Mouse (Mus musculus) midbrain, embryonic 11.5 days (tissue): Measurements from ENCODE around the gene Robo2. TPM values are rescaled to one million over a fixed set of nuclear protein-coding genes. Genes with fewer than 3 reads are reported as not detected.
"Not testable (repeated sequence)": the region's sequence is repeated elsewhere in the genome, so short reads cannot be mapped to it uniquely, and the experiment has no call there.

ENCODE experiments used
- ATAC-seq: fragments of 200-750 bp; cut with Nextera tagmentation; 2 replicates; pipeline ENCODE4 v1.8.0; 2017; ENCODE audit warnings: moderate TSS enrichment, moderate library complexity; ENCODE audit not compliant: low FRiP score
- DNase-seq: peaks from one replicate; pipeline ENCODE4 v3.0.0; 2015; ENCODE audit warnings: low spot score; ENCODE audit errors: missing footprints
- H3K27ac ChIP-seq: fragments of 300-500 bp; sonication (generic); 2 replicates; pipeline ENCODE4 v1.5.1; 2014; ENCODE audit warnings: low read depth, low read length
- H3K27me3 ChIP-seq: fragments of 300-500 bp; sonication (generic); 2 replicates; pipeline ENCODE4 v1.6.1; 2014; ENCODE audit warnings: mild to moderate bottlenecking, low read length, moderate library complexity, mixed read lengths; ENCODE audit not compliant: control insufficient read depth, insufficient read depth
- H3K36me3 ChIP-seq: fragments of 300-500 bp; sonication (generic); 2 replicates; pipeline ENCODE4 v1.6.1; 2014; ENCODE audit warnings: mild to moderate bottlenecking, low read length, moderate library complexity, mixed read lengths; ENCODE audit not compliant: control insufficient read depth, insufficient read depth
- H3K4me1 ChIP-seq: fragments of 300-500 bp; sonication (generic); 2 replicates; pipeline ENCODE4 v1.6.1; 2014; ENCODE audit warnings: low read length; ENCODE audit not compliant: control insufficient read depth, insufficient read depth
- H3K4me2 ChIP-seq: fragments of 300-500 bp; sonication (generic); 2 replicates; pipeline ENCODE4 v1.6.1; 2014; ENCODE audit warnings: mild to moderate bottlenecking, moderate library complexity
- H3K4me3 ChIP-seq: fragments of 300-500 bp; sonication (generic); 2 replicates; pipeline ENCODE4 v1.5.1; 2014; ENCODE audit warnings: low read depth, low read length
- H3K9ac ChIP-seq: fragments of 300-500 bp; sonication (generic); 2 replicates; pipeline ENCODE4 v1.6.1; 2014; ENCODE audit warnings: low read length
- H3K9me3 ChIP-seq: fragments of 300-500 bp; sonication (generic); 2 replicates; pipeline ENCODE4 v1.6.1; 2016; ENCODE audit warnings: low read length; ENCODE audit not compliant: control insufficient read depth
- WGBS: fragments of 180-500 bp; shearing (Covaris S2); extraction: QIAGEN DNeasy Blood & Tissue Kit; methylation state at CpG from one replicate; pipeline ENCODE4 v1.1.7; 2014; 5-methylcytosine and 5-hydroxymethylcytosine counted together
- polyA plus RNA-seq: library from polyadenylated mRNA; unstranded; fragments of >200 nt; fragmentation: Nextera tagmentation; extraction: Ambion mirVana; gene quantifications from 2 replicates; pipeline ENCODE4 v1.2.1, GENCODE M21; 2014

Robo2 gene
- polyA plus RNA-seq, 1 experiment from 2014 or later, result 19.8 TPM

DNA sequence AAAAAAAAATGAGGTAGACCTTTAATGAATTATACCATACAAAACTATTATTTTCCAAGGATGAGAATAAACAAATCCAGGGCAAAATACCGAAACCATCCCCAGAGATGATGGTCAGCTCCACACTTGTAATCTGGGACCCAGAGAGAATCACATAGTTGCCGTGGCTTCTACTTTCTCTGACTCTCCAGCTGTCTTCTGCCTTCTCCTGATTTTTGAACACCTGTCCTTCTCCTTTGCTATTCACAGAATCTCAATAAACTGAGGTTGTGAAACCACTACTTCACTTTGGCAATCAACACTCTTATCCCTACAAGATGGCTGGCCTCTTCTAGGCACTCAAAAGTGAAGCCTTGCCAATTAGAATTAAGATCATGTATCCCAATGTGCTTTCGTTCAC is 252.4 kb downstream of the Robo2 start:
- no peak overlapping the region for H3K27ac ChIP-seq
- H3K4me3 ChIP-seq, result no peak overlapping the region
- no peaks in the 10 kb centered on the region for H3K4me1 ChIP-seq
- ATAC-seq (no peak), DNase-seq (no peak)
- no peak overlapping the region for H3K4me2 ChIP-seq
- H3K9ac ChIP-seq, result no peak overlapping the region
- H3K27me3 ChIP-seq, result no peaks in the 10 kb centered on the region
- H3K36me3 ChIP-seq, result no peaks in the 10 kb centered on the region
- 86% methylated on average over 3 of the region's 3 CpGs for WGBS
- H3K9me3 ChIP-seq, result no peaks in the 10 kb centered on the region

DNA sequence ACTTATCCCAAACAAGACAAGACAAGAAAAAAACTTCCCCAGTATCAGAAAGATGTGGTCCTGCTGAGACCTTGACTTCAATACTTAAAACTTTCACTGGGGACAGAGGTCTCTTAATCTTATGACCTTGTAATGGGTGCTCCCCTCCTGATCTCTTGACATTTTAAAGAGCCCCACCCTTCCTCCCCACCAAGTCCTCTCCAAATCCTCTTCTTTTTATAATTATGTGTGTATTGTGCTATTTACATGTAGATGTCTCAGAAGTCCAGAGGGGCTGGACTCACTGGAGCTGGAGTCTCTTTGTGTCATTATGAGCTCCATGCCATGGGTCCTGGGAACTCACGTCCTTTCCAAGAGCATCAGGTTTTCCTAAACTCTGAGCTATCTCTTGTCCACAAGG is 275.4 kb downstream of the Robo2 start:
- H3K27me3 ChIP-seq, result no peaks in the 10 kb centered on the region
- 75% methylated on average over 1 of the region's 1 CpGs for WGBS

DNA sequence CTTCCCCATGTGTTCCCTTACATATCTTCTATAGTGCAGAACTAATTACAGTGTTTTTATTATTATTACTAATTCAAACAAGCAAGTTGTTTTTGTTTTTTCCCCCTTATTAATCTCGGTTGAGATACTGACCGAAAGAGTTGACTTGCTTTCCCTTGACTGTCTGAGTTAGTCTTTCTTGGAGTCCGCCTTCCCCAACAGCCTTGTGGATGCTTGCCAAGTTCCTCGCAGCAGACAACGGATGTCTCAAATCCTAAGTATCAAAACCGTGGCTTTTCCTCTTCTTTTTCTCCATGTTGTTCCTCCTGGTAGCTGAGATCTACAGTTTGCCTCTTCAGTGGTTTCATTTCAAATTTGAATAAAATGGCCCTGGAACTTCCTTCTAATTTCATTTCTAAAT is 278.8 kb downstream of the Robo2 start:
- H3K27ac ChIP-seq, result no peak overlapping the region
- no peaks in the 10 kb centered on the region for H3K9me3 ChIP-seq
- no peaks in the 10 kb centered on the region; the same call in 1 of the 2 replicates for H3K4me1 ChIP-seq
- WGBS, result 87% methylated on average over 6 of the region's 6 CpGs
- no peak for DNase-seq
- ATAC-seq, result no peak
- H3K27me3 ChIP-seq, result no peaks in the 10 kb centered on the region
- H3K4me3 ChIP-seq, result no peak overlapping the region
- no peaks in the 10 kb centered on the region for H3K36me3 ChIP-seq
- no peak overlapping the region for H3K4me2 ChIP-seq
- H3K9ac ChIP-seq, result no peak overlapping the region

More for the DNA sequence above, 275.4 kb downstream of the Robo2 start:
- H3K9ac ChIP-seq, result no peak overlapping the region
- no peaks in the 10 kb centered on the region for H3K36me3 ChIP-seq
- no peak overlapping the region for H3K4me2 ChIP-seq
- ATAC-seq (no peak), DNase-seq (no peak)
- H3K4me1 ChIP-seq, result no peaks in the 10 kb centered on the region
- no peaks in the 10 kb centered on the region for H3K9me3 ChIP-seq
- no peak overlapping the region for H3K27ac ChIP-seq
- H3K4me3 ChIP-seq, result no peak overlapping the region

DNA sequence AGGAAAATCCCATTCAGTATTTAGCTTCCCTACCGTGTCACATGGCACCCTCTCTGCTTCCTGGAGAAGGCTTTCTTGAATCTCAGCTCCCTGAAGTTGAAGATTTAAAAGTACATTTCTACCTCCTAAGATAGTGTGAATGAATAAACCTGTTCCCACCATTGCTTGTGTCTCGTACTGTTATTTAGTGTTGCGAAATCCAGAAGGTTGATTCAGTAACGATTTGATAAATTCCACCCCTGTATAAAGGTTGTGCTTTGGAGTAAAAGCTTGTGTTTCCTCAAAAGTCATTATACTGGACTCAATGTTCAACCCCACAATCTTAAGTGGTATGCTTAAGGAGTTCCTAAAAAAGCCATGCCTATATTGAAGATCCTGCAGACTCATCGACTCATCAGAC is 280.3 kb downstream of the Robo2 start:
- 94% methylated on average over 5 of the region's 5 CpGs for WGBS
- ATAC-seq, result no peak
- no peaks in the 10 kb centered on the region; the same call in 1 of the 2 replicates for H3K4me1 ChIP-seq

DNA sequence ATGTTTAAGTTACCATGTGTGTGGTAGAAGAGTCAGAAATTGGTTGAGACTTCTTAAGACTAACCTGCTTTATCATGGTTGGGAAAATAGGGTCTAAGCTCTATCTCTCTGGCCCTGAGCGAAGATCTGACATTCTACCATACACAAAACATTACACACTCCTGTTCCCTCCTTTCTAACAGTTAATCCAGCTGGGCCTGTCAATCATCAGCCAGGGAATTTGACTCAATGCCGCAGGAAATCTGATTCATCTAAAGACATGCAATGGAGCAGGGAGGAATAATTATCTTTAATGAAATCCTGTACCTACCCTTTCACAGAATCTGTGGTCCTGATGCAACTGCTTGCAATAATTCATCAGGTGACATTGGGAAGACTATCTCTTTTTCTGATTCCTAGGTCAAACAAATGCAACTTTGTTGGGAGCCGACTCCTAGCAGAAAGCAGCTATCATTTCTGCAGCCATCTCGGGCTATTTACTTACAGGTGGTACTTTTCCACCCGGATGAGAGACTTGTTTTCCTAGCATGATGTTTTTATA is 283.1 kb downstream of the Robo2 start:
- ATAC-seq (no peak), DNase-seq (no peak)
- no peak overlapping the region for H3K4me3 ChIP-seq
- no peak overlapping the region for H3K9ac ChIP-seq
- no peaks in the 10 kb centered on the region for H3K27me3 ChIP-seq
- H3K27ac ChIP-seq, result no peak overlapping the region
- H3K36me3 ChIP-seq, result no peaks in the 10 kb centered on the region
- H3K9me3 ChIP-seq, result no peaks in the 10 kb centered on the region
- no peaks in the 10 kb centered on the region; the same call in 1 of the 2 replicates for H3K4me1 ChIP-seq
- WGBS, result 89% methylated on average over 5 of the region's 5 CpGs
- no peak overlapping the region for H3K4me2 ChIP-seq

More for the DNA sequence above, 280.3 kb downstream of the Robo2 start:
- no peak overlapping the region for H3K4me3 ChIP-seq
- no peaks in the 10 kb centered on the region for H3K9me3 ChIP-seq
- no peaks in the 10 kb centered on the region for H3K27me3 ChIP-seq
- no peak for DNase-seq
- no peak overlapping the region for H3K4me2 ChIP-seq
- no peaks in the 10 kb centered on the region for H3K36me3 ChIP-seq
- H3K9ac ChIP-seq, result no peak overlapping the region
- H3K27ac ChIP-seq, result no peak overlapping the region

DNA sequence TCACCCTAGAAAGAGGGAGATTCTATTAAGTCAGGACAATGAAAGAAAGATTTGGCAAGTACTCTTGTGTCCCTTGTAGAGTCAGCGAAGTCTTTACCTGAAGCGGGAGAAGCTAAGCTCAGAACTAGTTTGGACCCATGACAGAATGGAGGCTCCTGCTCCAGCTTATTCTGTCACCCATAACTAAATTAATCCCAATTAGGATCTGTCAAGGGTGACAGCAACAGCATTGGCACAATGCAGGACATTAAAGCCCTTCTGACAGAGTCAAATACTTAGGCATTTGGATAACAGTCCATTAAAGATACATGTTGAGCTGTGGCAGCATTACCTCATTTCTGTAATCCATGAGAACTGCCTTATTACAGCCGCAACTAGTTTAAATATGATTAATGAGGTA is 298.5 kb downstream of the Robo2 start:
- Histone ChIP-seq H3K27me3 (no peaks in the 10 kb centered on the region), H3K9ac (no peak overlapping the region), H3K4me2 (no peak overlapping the region), H3K36me3 (no peaks in the 10 kb centered on the region), H3K4me1 (no peaks in the 10 kb centered on the region), H3K27ac (no peak overlapping the region), H3K4me3 (no peak overlapping the region), H3K9me3 (no peaks in the 10 kb centered on the region)
- DNase-seq, result no peak
- no peak for ATAC-seq
- 85% methylated on average over 3 of the region's 3 CpGs for WGBS

DNA sequence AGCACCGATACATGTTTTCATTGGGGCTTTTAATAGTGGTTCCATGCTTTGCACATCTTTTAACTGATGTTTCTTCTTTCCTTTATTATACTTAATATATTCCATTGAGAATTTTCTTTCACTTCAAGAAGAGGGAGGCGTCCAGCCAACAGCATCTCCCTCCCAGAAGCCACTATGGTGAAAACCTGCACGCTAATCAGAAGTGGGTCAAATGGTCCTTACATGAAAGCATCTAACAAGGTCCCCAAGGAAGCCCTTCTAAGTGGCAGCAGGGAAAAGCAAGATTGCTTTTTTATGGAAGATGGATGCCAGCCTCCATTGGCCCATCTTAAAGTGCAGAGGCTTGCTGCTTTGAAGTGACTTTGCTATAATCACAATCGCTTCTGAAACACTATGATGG is 300.5 kb downstream of the Robo2 start:
- Histone ChIP-seq H3K36me3 (no peaks in the 10 kb centered on the region), H3K4me3 (no peak overlapping the region), H3K4me1 (no peaks in the 10 kb centered on the region), H3K4me2 (no peak overlapping the region), H3K9me3 (no peaks in the 10 kb centered on the region), H3K27ac (no peak overlapping the region), H3K27me3 (no peaks in the 10 kb centered on the region), H3K9ac (no peak overlapping the region)
- ATAC-seq (no peak), DNase-seq (peak; percentile 76)
- 74% methylated on average over 4 of the region's 4 CpGs for WGBS

DNA sequence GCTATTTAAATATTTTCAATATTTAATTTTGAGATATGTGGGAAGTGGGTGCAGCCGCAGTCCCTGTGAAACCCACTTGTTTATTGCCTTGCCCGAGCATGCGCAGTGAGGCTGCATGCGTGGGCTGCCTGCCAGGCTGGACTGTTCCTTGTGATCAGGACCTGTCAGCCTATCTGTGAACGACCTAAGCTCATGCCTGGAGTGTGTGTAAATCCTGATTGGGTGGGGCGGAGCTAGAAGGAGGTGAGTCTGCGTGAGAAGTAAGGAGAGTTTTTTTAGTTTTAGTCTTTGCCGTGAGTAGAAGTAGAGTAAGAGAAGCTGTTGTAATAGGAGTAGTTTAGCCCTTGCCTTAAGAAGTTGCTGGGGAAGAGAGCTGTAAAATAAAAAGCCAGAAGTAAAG is 307.2 kb downstream of the Robo2 start:
- not testable (repeated sequence) for H3K36me3 ChIP-seq, H3K9ac ChIP-seq, H3K27ac ChIP-seq, H3K4me1 ChIP-seq, H3K27me3 ChIP-seq, ATAC-seq, H3K9me3 ChIP-seq, H3K4me2 ChIP-seq, H3K4me3 ChIP-seq, DNase-seq
- WGBS, result 82% methylated on average over 8 of the region's 8 CpGs

DNA sequence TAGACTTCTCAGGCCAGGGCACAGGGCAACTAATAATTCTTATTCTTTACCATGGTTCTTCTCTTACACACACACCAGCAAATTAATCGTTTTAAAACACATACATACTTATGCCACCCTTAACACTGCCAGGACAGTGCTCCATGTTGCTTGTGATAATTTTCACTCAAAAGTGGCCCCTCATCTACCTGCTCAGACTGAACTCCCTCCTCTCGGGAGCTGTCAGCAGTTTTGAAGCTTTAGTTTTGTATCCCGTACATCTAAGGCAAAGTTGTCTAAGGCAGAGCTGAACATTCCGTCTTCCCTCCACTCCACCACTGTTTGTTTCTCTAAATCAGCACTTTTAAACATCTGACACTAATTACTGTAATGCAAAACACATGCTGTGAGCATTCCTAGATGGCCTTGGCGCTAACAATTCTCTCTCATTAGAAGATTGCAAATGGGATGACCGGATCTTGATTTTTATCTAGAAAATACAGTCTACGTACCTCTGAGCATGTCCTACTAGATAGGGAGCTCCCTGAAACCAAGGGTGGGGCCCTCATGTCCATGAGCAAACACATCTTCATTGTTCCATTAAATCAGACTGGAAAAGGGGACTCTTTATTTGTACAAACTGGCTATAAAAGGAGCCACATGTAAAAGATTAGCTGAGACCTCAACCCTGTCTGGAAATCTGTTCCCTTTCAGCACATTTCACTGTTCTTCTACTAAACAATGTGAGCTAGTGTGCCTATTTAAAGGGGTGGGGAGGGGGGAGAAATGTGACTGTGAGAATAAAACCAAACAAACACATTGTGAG is 318.4 kb downstream of the Robo2 start:
- Histone ChIP-seq H3K27ac (no peak overlapping the region), H3K9me3 (no peaks in the 10 kb centered on the region), H3K4me1 (0 out of 2 replicates have a peak, but pooled peaks cover 2% of the 10 kb centered on the region), H3K4me3 (no peak overlapping the region), H3K9ac (no peak overlapping the region), H3K36me3 (no peaks in the 10 kb centered on the region), H3K4me2 (no peak overlapping the region), H3K27me3 (no peaks in the 10 kb centered on the region)
- 74% methylated on average over 7 of the region's 7 CpGs for WGBS
- no peak for ATAC-seq
- DNase-seq, result peak; percentile 86
